Mouse (Mus musculus) bone marrow, adult 2 months (tissue): ENCODE measurements around the gene Lypd8. TPM values are rescaled to one million over a fixed set of nuclear protein-coding genes. Genes with fewer than 3 reads are reported as not detected.

ENCODE experiments used
- H3K27ac ChIP-seq: fragments of 200-500 bp; 2 replicates; pipeline ENCODE4 v1.5.1; 2012; ENCODE audit warnings: low read depth, mild to moderate bottlenecking, control low read depth, inconsistent platforms, low read length; ENCODE audit not compliant: control insufficient read depth, poor library complexity, insufficient read depth
- H3K4me1 ChIP-seq: fragments of 200-500 bp; 2 replicates; pipeline ENCODE4 v1.6.1; 2011; ENCODE audit warnings: low read length; ENCODE audit not compliant: control insufficient read depth, insufficient read depth
- H3K4me3 ChIP-seq: fragments of 200-500 bp; replicated peaks from 2 replicates; pipeline ENCODE3; 2011; ENCODE audit warnings: mild to moderate bottlenecking, low read depth, low read length, control low read depth; ENCODE audit not compliant: control insufficient read depth
- CTCF ChIP-seq: fragments of 200-500 bp; IDR thresholded peaks from 2 replicates; pipeline ENCODE4 v1.5.1; 2011; ENCODE audit warnings: low read length, control low read depth; ENCODE audit not compliant: control insufficient read depth, insufficient read depth
- POLR2A ChIP-seq: fragments of 200-500 bp; IDR thresholded peaks from 2 replicates; pipeline ENCODE4 v1.6.1; 2011; ENCODE audit warnings: low read depth, mild to moderate bottlenecking, control low read depth, low read length, borderline replicate concordance; ENCODE audit not compliant: control insufficient read depth
- WGBS: fragments of 180-500 bp; shearing (Covaris S2); methylation state at CpG from one replicate; pipeline ENCODE4 v1.1.7; 2018; 5-methylcytosine and 5-hydroxymethylcytosine counted together
- polyA plus RNA-seq: library from polyadenylated mRNA; stranded (reverse); fragments of >200 nt; gene quantifications from 2 replicates; pipeline ENCODE4 v1.2.4, GENCODE M21; 2011; ENCODE audit warnings: low replicate concordance; ENCODE audit not compliant: missing spikeins, insufficient read depth, insufficient read length

The Lypd8 gene
- polyA plus RNA-seq, 1 experiment, result not detected

GRCm38 (mm10) chr11:58418336-58418735 is 39.5 kb downstream of the Lypd8 start:
- Histone ChIP-seq H3K4me1 (no peaks in the 10 kb centered on the region; the same call in 1 of the 2 replicates), H3K27ac (no peak overlapping the region), H3K4me3 (no peak overlapping the region)
- TF ChIP-seq POLR2A (no peak), CTCF (no peak)
- WGBS, result 78% methylated on average over 3 of the region's 3 CpGs

GRCm38 (mm10) chr11:58420815-58421214 is 42.0 kb downstream of the Lypd8 start, which contains the start of gene 1810065E05Rik:
Gene 1810065E05Rik (plus strand): TSS chr11:58421111.
- Histone ChIP-seq H3K4me1 (no peaks in the 10 kb centered on the region; the same call in 1 of the 2 replicates), H3K4me3 (no peak within 1 kb of the TSS), H3K27ac (no peak within 1 kb of the TSS)
- 55% methylated on average over 1 of the region's 1 CpGs for WGBS
- TF ChIP-seq POLR2A, result no peak

GRCm38 (mm10) chr11:58432259-58432658 is 53.4 kb downstream of the Lypd8 start, which contains the start of gene Gm12253:
Gene Gm12253 (plus strand): TSS chr11:58432559.
- WGBS, result 64% methylated on average over 3 of the region's 3 CpGs
- no peak within 1 kb of the TSS for H3K27ac ChIP-seq

GRCm38 (mm10) chr11:58437866-58438265 is 59.0 kb downstream of the Lypd8 start:
- no peak for TF ChIP-seq CTCF
- Histone ChIP-seq H3K4me3 (no peak overlapping the region), H3K4me1 (no peaks in the 10 kb centered on the region), H3K27ac (no peak overlapping the region)
- WGBS, result 30% methylated on average over 5 of the region's 5 CpGs

More at GRCm38 (mm10) chr11:58432259-58432658, 53.4 kb downstream of the Lypd8 start, which contains the start of gene Gm12253:
- no peak for TF ChIP-seq POLR2A
- TF ChIP-seq CTCF, result no peak
- no peak within 1 kb of the TSS for H3K4me3 ChIP-seq
- H3K4me1 ChIP-seq, result no peaks in the 10 kb centered on the region; the same call in 1 of the 2 replicates

Other genes starting within 250 kb of the Lypd8 start
- gene Gemin5, start 210.5 kb upstream of the Lypd8 start, polyA plus RNA-seq, result 4.7 and 9.0 TPM in 2 replicates
- 22.8 and 28.3 TPM in 2 replicates for gene Mrpl22, start 207.4 kb upstream of the Lypd8 start, polyA plus RNA-seq
- gene Igtp, start 179.5 kb upstream of the Lypd8 start, polyA plus RNA-seq, result 28.7 and 39.5 TPM in 2 replicates
- gene Irgm2, start 179.4 kb upstream of the Lypd8 start, polyA plus RNA-seq, result 5.2 and 7.0 TPM in 2 replicates
- 5.9 and 21.1 TPM in 2 replicates for gene 4930438A08Rik, start 104.2 kb upstream of the Lypd8 start, polyA plus RNA-seq
- 17.8 and 53.9 TPM in 2 replicates for gene Zfp692, start 72.0 kb upstream of the Lypd8 start, polyA plus RNA-seq
- 20.1 and 39.4 TPM in 2 replicates for gene Zfp672, start 48.7 kb upstream of the Lypd8 start, polyA plus RNA-seq
- 12.6 and 17.7 TPM in 2 replicates for gene Sh3bp5l, start 48.3 kb upstream of the Lypd8 start, polyA plus RNA-seq
- not detected in 2 replicates for gene 1810065E05Rik, start 42.1 kb downstream of the Lypd8 start, polyA plus RNA-seq
- gene Gm12253, start 53.5 kb downstream of the Lypd8 start, polyA plus RNA-seq, result not detected in 2 replicates
- gene Lypd9, start 73.9 kb downstream of the Lypd8 start, polyA plus RNA-seq, result not detected in 2 replicates
- gene Olfr30, start 83.2 kb downstream of the Lypd8 start, polyA plus RNA-seq, result not detected in 2 replicates
- not detected in 2 replicates for gene Olfr332, start 113.5 kb downstream of the Lypd8 start, polyA plus RNA-seq
- gene Olfr331, start 123.5 kb downstream of the Lypd8 start, polyA plus RNA-seq, result not detected in 2 replicates
- gene Olfr330, start 155.8 kb downstream of the Lypd8 start, polyA plus RNA-seq, result not detected in 2 replicates
- gene Olfr329-ps, start 167.4 kb downstream of the Lypd8 start, polyA plus RNA-seq, result not detected in 2 replicates
- gene Olfr328, start 176.6 kb downstream of the Lypd8 start, polyA plus RNA-seq, result not detected in 2 replicates
- gene Olfr224, start 191.5 kb downstream of the Lypd8 start, polyA plus RNA-seq, result not detected in 2 replicates
- gene Olfr325, start 198.7 kb downstream of the Lypd8 start, polyA plus RNA-seq, result not detected in 2 replicates
- not detected in 2 replicates for gene Olfr324, start 216.1 kb downstream of the Lypd8 start, polyA plus RNA-seq
- gene 2210407C18Rik, start 237.0 kb downstream of the Lypd8 start, polyA plus RNA-seq, result not detected in 2 replicates